Mouse (Mus musculus) kidney, postnatal 25 days (tissue): ENCODE results near the gene Col9a3.

Experiments
- DNase-seq, 2 experiments: peaks; one replicate each; pipeline ENCODE4 v3.0.0; 2021; ENCODE audit warnings: mixed read lengths in 2 of 2

The Col9a3 gene

GRCm38 (mm10) chr2:180641576-180642554, 44.3 kb downstream of the Col9a3 start:
- DNase-seq: no peak

- no peak for DNase-seq
These were observed 45.1 kb downstream of the Col9a3 start, which contains the start of gene Tcfl5 for GRCm38 (mm10) chr2:180642555-180643260. Gene Tcfl5 (minus strand): TSS chr2:180642708.

- DNase-seq: no peak
These were observed 46.0 kb downstream of the Col9a3 start for GRCm38 (mm10) chr2:180643626-180644025.

- no peak for DNase-seq
These were observed 49.3 kb downstream of the Col9a3 start for GRCm38 (mm10) chr2:180646841-180647240.

GRCm38 (mm10) chr2:180654666-180655065, 57.1 kb downstream of the Col9a3 start:
- DNase-seq: no peak

- peak; percentile 28 to 52 for DNase-seq
These were observed 57.6 kb downstream of the Col9a3 start for GRCm38 (mm10) chr2:180655150-180655549.

- DNase-seq: peak; percentile 77 to 87
These were observed 59.9 kb downstream of the Col9a3 start for GRCm38 (mm10) chr2:180657394-180658013.

GRCm38 (mm10) chr2:180658381-180658780, 60.8 kb downstream of the Col9a3 start:
- no peak for DNase-seq

GRCm38 (mm10) chr2:180659353-180660150, 62.0 kb downstream of the Col9a3 start:
- DNase-seq: no peak

- DNase-seq: no peak
These were observed 62.9 kb downstream of the Col9a3 start for GRCm38 (mm10) chr2:180660521-180660920.

GRCm38 (mm10) chr2:180662008-180662407, 64.4 kb downstream of the Col9a3 start:
- no peak for DNase-seq
